Mouse (Mus musculus): ENCODE measurements around the gene Olfr1260. TPM values are rescaled to one million over a fixed set of nuclear protein-coding genes. Genes with fewer than 3 reads are reported as not detected.

The Olfr1260 gene
- not detected in 2 replicates for polyA plus RNA-seq (2016; fragmentation: Nextera tagmentation; extraction: Ambion mirVana)

GRCm38 (mm10) chr2:89974184-89974583 lies at the start of gene Olfr1260:
Gene Olfr1260 (plus strand): TSS chr2:89974340.
- Histone ChIP-seq H3K9ac (no peak within 1 kb of the TSS), H3K4me2 (replicated peaks) (no peak within 1 kb of the TSS), H3K36me3 (no peaks in the 10 kb centered on the region), H3K27me3 (no peaks in the 10 kb centered on the region), H3K9me3 (replicated peaks) (no peaks in the 10 kb centered on the region), H3K27ac (no peak within 1 kb of the TSS), H3K4me3 (no peak within 1 kb of the TSS), H3K4me1 (no peaks in the 10 kb centered on the region)
- ATAC-seq (ENCODE audit: low FRiP score): no peak
- 76% methylated on average over 2 of the region's 2 CpGs for WGBS

GRCm38 (mm10) chr2:89927009-89927408 lies 47.1 kb upstream of the Olfr1260 start, which contains the start of gene Olfr1258:
Gene Olfr1258 (plus strand): TSS chr2:89927309.
- H3K27ac ChIP-seq: no peak within 1 kb of the TSS
- no peaks in the 10 kb centered on the region for H3K27me3 ChIP-seq
- ATAC-seq (ENCODE audit: low FRiP score): no peak
- H3K9ac ChIP-seq: no peak within 1 kb of the TSS
- H3K4me3 ChIP-seq: no peak within 1 kb of the TSS
- H3K36me3 ChIP-seq: no peaks in the 10 kb centered on the region
- no peak within 1 kb of the TSS for H3K4me2 ChIP-seq (replicated peaks)
- no peaks in the 10 kb centered on the region for H3K9me3 ChIP-seq (replicated peaks)
- no peaks in the 10 kb centered on the region for H3K4me1 ChIP-seq

- Histone ChIP-seq H3K9ac (no peak within 1 kb of the TSS), H3K9me3 (replicated peaks) (no peaks in the 10 kb centered on the region), H3K27ac (no peak within 1 kb of the TSS), H3K4me1 (no peaks in the 10 kb centered on the region), H3K4me2 (replicated peaks) (no peak within 1 kb of the TSS), H3K27me3 (no peaks in the 10 kb centered on the region), H3K36me3 (no peaks in the 10 kb centered on the region), H3K4me3 (no peak within 1 kb of the TSS)
- ATAC-seq (ENCODE audit: low FRiP score): no peak
- WGBS: 91% methylated on average over 5 of the region's 5 CpGs
These were observed 25.6 kb upstream of the Olfr1260 start, which contains the start of gene Olfr1259 for GRCm38 (mm10) chr2:89948564-89948963. Gene Olfr1259 (minus strand): TSS chr2:89948664.

- no peaks in the 10 kb centered on the region for H3K9me3 ChIP-seq (replicated peaks)
- no peak overlapping the region for H3K27ac ChIP-seq
- no peaks in the 10 kb centered on the region for H3K36me3 ChIP-seq
- no peak overlapping the region for H3K4me3 ChIP-seq
- no peaks in the 10 kb centered on the region for H3K4me1 ChIP-seq
- H3K27me3 ChIP-seq: no peaks in the 10 kb centered on the region
- WGBS: 83% methylated on average over 2 of the region's 2 CpGs
- no peak overlapping the region for H3K4me2 ChIP-seq (replicated peaks)
- no peak for ATAC-seq (ENCODE audit: low FRiP score)
- no peak overlapping the region for H3K9ac ChIP-seq
These were observed 3.6 kb downstream of the Olfr1260 start for GRCm38 (mm10) chr2:89977709-89978108.

GRCm38 (mm10) chr2:89990921-89991320 lies 16.8 kb downstream of the Olfr1260 start, which contains the start of gene Olfr1261:
Gene Olfr1261 (plus strand): TSS chr2:89991221.
- no peaks in the 10 kb centered on the region for H3K36me3 ChIP-seq
- no peak within 1 kb of the TSS for H3K4me3 ChIP-seq
- no peak within 1 kb of the TSS for H3K9ac ChIP-seq
- no peaks in the 10 kb centered on the region for H3K9me3 ChIP-seq (replicated peaks)
- H3K4me1 ChIP-seq: no peaks in the 10 kb centered on the region
- H3K27me3 ChIP-seq: no peaks in the 10 kb centered on the region
- H3K4me2 ChIP-seq (replicated peaks): no peak within 1 kb of the TSS
- no peak within 1 kb of the TSS for H3K27ac ChIP-seq
- no peak for ATAC-seq (ENCODE audit: low FRiP score)

- Histone ChIP-seq H3K4me3 (no peak within 1 kb of the TSS), H3K9me3 (replicated peaks) (no peaks in the 10 kb centered on the region), H3K9ac (no peak within 1 kb of the TSS), H3K27me3 (no peaks in the 10 kb centered on the region), H3K36me3 (no peaks in the 10 kb centered on the region), H3K27ac (no peak within 1 kb of the TSS), H3K4me2 (replicated peaks) (no peak within 1 kb of the TSS), H3K4me1 (no peaks in the 10 kb centered on the region)
- no peak for ATAC-seq (ENCODE audit: low FRiP score)
These were observed 25.7 kb downstream of the Olfr1260 start, which contains the start of gene Olfr1262 for GRCm38 (mm10) chr2:89999845-90000244. Gene Olfr1262 (plus strand): TSS chr2:90000145.

- Histone ChIP-seq H3K36me3 (no peaks in the 10 kb centered on the region), H3K9me3 (replicated peaks) (no peaks in the 10 kb centered on the region), H3K9ac (no peak within 1 kb of the TSS), H3K4me1 (no peaks in the 10 kb centered on the region), H3K27me3 (no peaks in the 10 kb centered on the region), H3K4me2 (replicated peaks) (no peak within 1 kb of the TSS), H3K27ac (no peak within 1 kb of the TSS), H3K4me3 (no peak within 1 kb of the TSS)
- no peak for ATAC-seq (ENCODE audit: low FRiP score)
- 82% methylated on average over 2 of the region's 2 CpGs for WGBS
These were observed 37.7 kb downstream of the Olfr1260 start, which contains the start of gene Olfr1263 for GRCm38 (mm10) chr2:90011831-90012230. Gene Olfr1263 (plus strand): TSS chr2:90012131.

GRCm38 (mm10) chr2:90025477-90025876 lies 51.3 kb downstream of the Olfr1260 start, which contains the start of gene Olfr1264:
Gene Olfr1264 (minus strand): TSS chr2:90025577.
- WGBS: 68% methylated on average over 2 of the region's 2 CpGs

More at GRCm38 (mm10) chr2:90025477-90025876, 51.3 kb downstream of the Olfr1260 start, which contains the start of gene Olfr1264:
- H3K4me1 ChIP-seq: no peaks in the 10 kb centered on the region
- no peak for ATAC-seq (ENCODE audit: low FRiP score)
- H3K9me3 ChIP-seq (replicated peaks): no peaks in the 10 kb centered on the region
- H3K4me3 ChIP-seq: no peak within 1 kb of the TSS
- H3K4me2 ChIP-seq (replicated peaks): no peak within 1 kb of the TSS
- no peaks in the 10 kb centered on the region for H3K36me3 ChIP-seq
- H3K27ac ChIP-seq: no peak within 1 kb of the TSS
- no peaks in the 10 kb centered on the region for H3K27me3 ChIP-seq
- H3K9ac ChIP-seq: no peak within 1 kb of the TSS

Other genes starting within 250 kb of the Olfr1260 start
- gene Olfr1252, start 249.3 kb upstream of the Olfr1260 start, polyA plus RNA-seq (2016; fragmentation: Nextera tagmentation; extraction: Ambion mirVana): not detected in 2 replicates
- gene Olfr1253, start 217.2 kb upstream of the Olfr1260 start, polyA plus RNA-seq (2016; fragmentation: Nextera tagmentation; extraction: Ambion mirVana): not detected in 2 replicates
- gene Olfr1254, start 180.7 kb upstream of the Olfr1260 start, polyA plus RNA-seq (2016; fragmentation: Nextera tagmentation; extraction: Ambion mirVana): not detected in 2 replicates
- gene Olfr1255, start 162.3 kb upstream of the Olfr1260 start, polyA plus RNA-seq (2016; fragmentation: Nextera tagmentation; extraction: Ambion mirVana): not detected in 2 replicates
- gene Olfr1256, start 132.8 kb upstream of the Olfr1260 start, polyA plus RNA-seq (2016; fragmentation: Nextera tagmentation; extraction: Ambion mirVana): not detected in 2 replicates
- not detected in 2 replicates for gene Olfr48, start 126.1 kb upstream of the Olfr1260 start, polyA plus RNA-seq (2016; fragmentation: Nextera tagmentation; extraction: Ambion mirVana)
- gene Olfr1257, start 95.9 kb upstream of the Olfr1260 start, polyA plus RNA-seq (2016; fragmentation: Nextera tagmentation; extraction: Ambion mirVana): not detected in 2 replicates
- not detected in 2 replicates for gene Olfr1258, start 47.0 kb upstream of the Olfr1260 start, polyA plus RNA-seq (2016; fragmentation: Nextera tagmentation; extraction: Ambion mirVana)
- not detected in 2 replicates for gene Olfr1259, start 25.7 kb upstream of the Olfr1260 start, polyA plus RNA-seq (2016; fragmentation: Nextera tagmentation; extraction: Ambion mirVana)
- not detected in 2 replicates for gene Olfr1261, start 16.9 kb downstream of the Olfr1260 start, polyA plus RNA-seq (2016; fragmentation: Nextera tagmentation; extraction: Ambion mirVana)
- gene Olfr1262, start 25.8 kb downstream of the Olfr1260 start, polyA plus RNA-seq (2016; fragmentation: Nextera tagmentation; extraction: Ambion mirVana): not detected in 2 replicates
- gene Olfr1263, start 37.8 kb downstream of the Olfr1260 start, polyA plus RNA-seq (2016; fragmentation: Nextera tagmentation; extraction: Ambion mirVana): not detected in 2 replicates
- gene Olfr1264, start 51.2 kb downstream of the Olfr1260 start, polyA plus RNA-seq (2016; fragmentation: Nextera tagmentation; extraction: Ambion mirVana): not detected in 2 replicates
- gene Olfr1265, start 61.0 kb downstream of the Olfr1260 start, polyA plus RNA-seq (2016; fragmentation: Nextera tagmentation; extraction: Ambion mirVana): not detected in 2 replicates
- gene Olfr140, start 89.3 kb downstream of the Olfr1260 start, polyA plus RNA-seq (2016; fragmentation: Nextera tagmentation; extraction: Ambion mirVana): not detected in 2 replicates
- gene Olfr1269, start 147.1 kb downstream of the Olfr1260 start, polyA plus RNA-seq (2016; fragmentation: Nextera tagmentation; extraction: Ambion mirVana): not detected in 2 replicates
- not detected in 2 replicates for gene Olfr32, start 168.0 kb downstream of the Olfr1260 start, polyA plus RNA-seq (2016; fragmentation: Nextera tagmentation; extraction: Ambion mirVana)
- not detected in 2 replicates for gene Olfr1270, start 178.8 kb downstream of the Olfr1260 start, polyA plus RNA-seq (2016; fragmentation: Nextera tagmentation; extraction: Ambion mirVana)

All from hindbrain, embryonic 12.5 days (tissue).